Mouse (Mus musculus) left cerebral cortex, postnatal 14 days (tissue): Measurements from ENCODE around the gene Map3k13. TPM values are rescaled to one million over a fixed set of nuclear protein-coding genes. Genes with fewer than 3 reads are reported as not detected.
"Not testable (repeated sequence)": the region's sequence is repeated elsewhere in the genome, so short reads cannot be mapped to it uniquely, and the experiment has no call there.

Source experiments
- DNase-seq, 2 experiments: peaks; one replicate each; pipeline ENCODE4 v3.0.0; 2021 to 2022; ENCODE audit warnings: low spot score in 2 of 2, mixed read lengths in 1 of 2
- intact Hi-C: fragments of 180-260 bp; cut with DNase I; formaldehyde crosslinking; loops from one replicate; pipeline ENCODE4 v1.15.1; 2025
- long read RNA-seq, 2 experiments: library from polyadenylated mRNA; stranded (forward); transcript quantifications; one replicate each; pipeline ENCODE4 v2.0.0; 2021
- total RNA-seq, 2 experiments: library from RNA; stranded (reverse); gene quantifications; 2 replicates each; pipeline ENCODE4 v1.2.3; 2021

The Map3k13 gene
- total RNA-seq = 10 to 100 TPM; 13.0 to 13.5 TPM
- long read RNA-seq, experiment 1, partial matches to known transcripts = 0 of 7 reads
- long read RNA-seq, experiment 1, other reads (novel, unspliced or antisense) = 7 of 7 reads
- long read RNA-seq, experiment 2, partial matches to known transcripts = 1 of 6 reads
- long read RNA-seq, experiment 2, other reads (novel, unspliced or antisense) = 5 of 6 reads

DNA sequence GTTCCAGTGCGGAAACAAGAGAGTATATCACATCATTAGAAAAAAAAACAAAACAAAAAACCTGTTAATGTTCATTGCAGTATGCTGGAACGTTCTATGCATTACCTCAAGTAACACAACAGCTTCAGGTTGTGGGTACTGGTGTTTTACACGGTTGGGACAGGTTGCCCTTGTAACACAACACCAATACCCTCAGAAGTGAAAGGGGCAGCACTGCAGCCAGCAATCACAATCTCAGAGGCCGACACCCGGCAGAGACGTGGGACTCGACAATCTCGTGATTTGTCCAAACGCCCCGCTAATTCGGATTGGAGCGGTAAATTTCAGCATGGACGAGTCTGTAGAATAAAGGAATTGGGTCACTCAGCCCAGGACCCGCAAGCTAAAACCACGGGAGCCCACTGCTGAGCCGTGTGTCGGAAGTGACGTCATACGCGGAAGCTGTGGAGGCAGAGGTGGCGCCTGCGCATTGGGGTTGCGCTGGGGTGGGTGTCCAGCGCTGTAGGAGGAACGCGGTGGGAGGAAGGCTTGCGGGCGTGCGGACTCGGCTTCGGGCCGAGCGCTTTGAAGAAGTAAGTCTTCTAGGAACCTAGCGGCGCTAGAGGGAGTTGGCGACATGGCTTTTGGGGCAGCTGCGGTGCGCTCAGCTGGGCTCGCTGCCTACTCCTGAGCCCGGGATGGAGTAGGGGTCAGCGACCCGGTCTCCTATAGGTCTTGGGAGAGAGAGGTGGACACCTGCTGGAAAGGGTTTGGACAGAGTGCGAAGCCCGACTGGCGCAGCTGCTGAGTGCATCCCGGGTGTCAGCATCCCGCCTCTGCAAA, at the start of gene Map3k13:
Map3k13 (plus strand) TSS at position 472 of the 822 bp plus-strand sequence.
- peak; percentile 96 for DNase-seq
- intact Hi-C loops = no loop called here

DNA sequence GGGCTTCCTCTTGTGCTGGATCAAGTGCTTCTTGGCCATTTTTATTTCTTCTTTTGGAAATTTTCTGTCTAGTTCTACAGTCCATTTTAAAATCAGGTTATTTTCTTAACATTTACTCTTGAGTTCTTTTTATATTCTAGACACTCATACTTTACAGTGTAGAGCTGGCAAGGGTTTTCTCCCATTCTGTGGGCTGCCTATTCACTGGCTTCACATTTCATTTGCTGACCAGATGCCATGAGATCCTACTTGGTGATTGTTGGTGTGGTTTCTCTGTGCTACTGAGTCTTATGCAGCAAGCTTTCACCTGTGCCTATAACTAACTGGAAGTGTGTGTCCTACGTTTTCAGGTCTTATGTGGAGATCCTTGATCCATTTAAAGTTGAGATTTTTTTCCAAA, 35.7 kb upstream of the Map3k13 start:
- intact Hi-C loops = no loop called here
- DNase-seq = no peak

DNA sequence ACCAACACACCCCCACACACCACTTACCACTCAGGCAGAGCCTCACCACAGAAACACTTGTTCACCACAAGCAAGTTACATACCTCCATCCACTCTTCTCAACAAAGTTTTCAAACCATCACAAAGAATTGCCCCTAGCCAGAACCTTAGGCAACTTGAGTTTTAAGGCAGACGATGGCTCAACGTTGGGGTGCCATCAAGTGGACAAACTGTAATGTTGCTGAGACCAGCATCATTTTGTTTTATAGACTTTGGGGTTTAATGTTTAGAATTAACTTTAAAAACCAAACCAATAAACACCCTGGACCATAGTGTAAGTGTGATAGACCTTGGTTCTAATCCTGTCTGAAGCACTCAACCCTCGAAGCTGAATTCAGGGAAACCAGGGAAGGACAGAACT, 25.9 kb upstream of the Map3k13 start:
- peak in 1 of 2 experiments; percentile 30 for DNase-seq
- intact Hi-C loops = loop anchor here (5.0 kb wide), 1 partner anchor 281 kb away; no protein-coding TSS in a partner anchor

DNA sequence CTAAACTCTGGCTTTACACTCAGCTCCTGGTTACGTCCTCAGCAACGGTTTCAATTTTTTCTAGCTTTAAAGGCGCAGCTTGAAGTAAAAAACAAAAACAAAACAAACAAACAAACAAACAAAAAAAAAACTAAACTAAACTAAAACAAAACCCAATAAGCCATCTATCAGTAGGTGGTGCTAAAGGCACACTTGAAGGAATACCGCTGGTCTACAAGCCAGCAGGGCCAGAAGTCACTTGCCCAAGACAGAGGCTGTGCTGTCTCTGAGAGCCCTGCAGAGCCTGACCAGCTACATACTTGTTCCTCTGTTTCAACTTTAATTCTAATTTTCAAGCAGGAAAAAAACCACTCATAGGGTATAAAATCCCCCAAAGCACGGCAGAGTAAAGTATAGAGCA, 24.5 kb upstream of the Map3k13 start:
- intact Hi-C loops = loop anchor here (5.0 kb wide), 2 partner anchors 43 to 282 kb away; no protein-coding TSS in a partner anchor
- DNase-seq = no peak

DNA sequence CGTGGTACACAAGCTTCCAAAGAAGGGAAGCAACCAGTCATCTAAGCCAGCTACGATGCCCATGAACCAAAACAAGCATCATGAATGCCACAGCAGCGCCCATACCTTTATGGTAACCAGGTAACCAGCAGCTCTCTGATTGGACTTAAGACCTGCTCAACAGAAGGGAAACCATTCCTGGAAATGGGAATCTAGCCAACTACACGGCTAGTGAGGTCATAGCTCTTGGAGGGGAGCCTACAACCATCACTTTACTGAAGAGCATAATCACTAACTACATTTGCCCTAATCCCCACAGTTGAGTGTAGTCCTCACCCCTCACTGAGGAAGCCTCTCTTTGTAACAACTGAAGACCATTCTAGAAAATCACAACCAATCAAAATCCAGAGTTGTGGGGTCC, 19.4 kb upstream of the Map3k13 start:
- DNase-seq = no peak
- intact Hi-C loops = loop anchor here (5.0 kb wide), 1 partner anchor 38 kb away; no protein-coding TSS in a partner anchor

DNA sequence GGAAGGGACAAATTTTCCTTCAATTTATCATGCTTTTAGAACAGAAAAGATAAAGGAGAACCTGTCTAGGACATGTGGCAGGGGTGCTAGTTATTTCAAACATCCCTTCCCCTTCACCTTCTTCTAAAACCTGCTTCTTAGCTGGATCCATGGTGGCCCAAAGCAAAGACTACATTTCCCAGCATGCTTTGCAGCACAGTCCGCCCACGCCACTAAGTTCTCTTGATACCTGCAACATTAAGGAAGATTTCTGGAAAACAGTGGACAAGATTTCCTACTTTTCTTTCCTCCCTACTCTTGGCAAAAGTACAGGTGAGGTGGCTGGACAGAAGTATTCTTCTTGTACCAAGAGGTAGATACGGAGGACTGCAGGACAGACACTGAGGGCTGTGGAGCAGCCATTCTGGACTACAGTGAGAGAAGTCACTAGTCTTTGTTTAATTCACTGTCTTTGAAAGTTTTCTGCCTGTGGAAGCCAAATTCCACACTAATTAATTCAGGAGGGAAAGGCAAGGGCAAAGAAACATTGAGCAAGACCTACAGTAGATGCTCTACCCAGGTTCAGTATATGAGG, 15.8 kb upstream of the Map3k13 start:
- intact Hi-C loops = no loop called here
- no peak for DNase-seq

DNA sequence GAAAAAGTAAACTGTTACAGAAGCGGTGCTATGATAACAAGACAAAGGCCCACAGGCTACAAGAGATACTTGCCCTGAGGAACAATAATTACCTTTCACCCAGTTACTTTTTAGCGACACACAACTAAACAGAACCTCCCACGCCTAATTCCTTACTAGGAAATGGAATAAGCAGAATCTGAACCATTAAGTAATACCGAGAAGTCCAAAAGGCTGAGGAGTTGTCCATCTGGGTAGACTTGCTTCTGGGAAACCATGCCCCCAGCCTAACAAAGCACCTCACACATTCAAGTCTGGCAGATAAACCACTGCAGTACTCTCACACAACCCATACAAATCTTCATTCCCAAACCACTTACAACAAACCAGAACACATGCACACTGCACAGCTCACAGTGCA, 15.0 kb upstream of the Map3k13 start:
- no peak for DNase-seq
- intact Hi-C loops = no loop called here

DNA sequence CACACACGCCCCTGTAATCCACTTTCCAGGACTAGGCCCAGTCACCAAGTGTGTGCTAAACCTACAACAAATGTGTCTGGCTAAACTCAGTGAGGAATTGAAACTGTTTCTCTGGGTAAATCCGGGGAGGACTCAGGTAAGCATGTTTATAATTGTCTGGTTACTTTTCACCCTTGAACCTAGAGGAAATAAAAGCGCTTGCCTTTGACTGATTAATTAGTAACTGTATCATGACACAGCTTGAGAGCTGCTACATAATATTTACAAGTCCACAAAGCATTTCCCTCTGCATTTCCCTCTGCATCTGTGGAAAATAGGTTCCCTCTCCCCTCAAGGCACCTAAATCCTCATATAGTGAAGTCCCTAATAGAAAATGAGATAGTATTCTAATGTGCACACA, 12.9 kb upstream of the Map3k13 start:
- DNase-seq = no peak
- intact Hi-C loops = no loop called here

DNA sequence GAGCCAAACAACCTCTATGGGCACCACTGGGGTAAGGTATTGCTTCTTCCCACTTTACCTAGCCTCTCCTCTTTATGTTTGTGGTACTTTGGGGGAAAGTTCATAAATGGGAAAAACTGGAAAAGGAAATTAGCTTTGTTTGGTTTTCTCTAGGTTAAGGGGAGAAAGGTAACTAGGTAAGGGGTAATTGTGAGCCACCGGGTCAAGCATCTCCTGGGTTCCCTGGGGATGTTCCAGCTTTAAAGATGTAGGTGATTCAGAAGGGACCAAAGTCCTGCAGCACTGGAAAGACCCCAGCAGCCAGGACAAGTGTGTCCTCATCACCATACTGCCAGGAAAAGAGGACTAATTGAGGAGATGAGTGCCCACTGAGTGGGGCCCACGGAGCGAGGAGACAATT, 12.3 kb upstream of the Map3k13 start:
- intact Hi-C loops = no loop called here
- no peak for DNase-seq

DNA sequence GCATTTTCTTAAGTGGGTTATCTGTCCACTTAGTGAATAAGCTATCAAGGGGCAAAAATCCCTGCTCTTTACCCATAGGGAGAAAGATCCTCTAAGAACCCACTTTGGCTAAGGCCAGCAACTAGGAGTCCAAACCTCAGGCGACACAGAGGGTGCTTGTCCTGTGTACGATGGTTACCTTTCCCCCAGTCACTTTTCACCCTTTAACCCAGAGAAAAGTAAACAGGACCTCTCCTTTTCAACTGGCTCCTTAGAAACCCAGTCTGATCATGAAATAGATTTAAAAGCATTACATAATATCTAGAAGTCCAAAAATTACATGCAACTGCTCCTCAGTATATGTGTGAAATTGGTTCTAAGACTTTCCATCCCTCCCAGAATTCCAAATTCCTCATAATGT, 11.3 kb upstream of the Map3k13 start:
- no peak for DNase-seq
- intact Hi-C loops = no loop called here

DNA sequence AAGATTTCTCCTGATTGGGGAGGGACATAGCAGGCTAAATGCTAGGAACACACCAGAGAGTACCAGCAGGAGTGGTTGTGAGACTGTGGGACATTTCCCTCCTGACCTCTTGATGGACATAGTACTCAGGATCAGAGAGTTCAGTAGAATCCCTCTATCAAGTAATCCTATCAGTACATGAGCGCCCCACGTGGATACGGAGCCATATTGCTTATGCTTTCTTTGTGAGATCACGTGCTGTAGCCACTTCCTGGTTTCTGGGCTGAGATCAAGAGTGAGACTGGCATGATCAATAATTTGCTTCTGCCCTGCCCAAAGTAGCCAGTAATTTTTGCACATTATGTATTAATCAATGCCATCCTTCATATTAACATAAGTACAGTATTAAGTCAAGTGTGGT, 9.1 kb upstream of the Map3k13 start:
- intact Hi-C loops = no loop called here
- DNase-seq = no peak

DNA sequence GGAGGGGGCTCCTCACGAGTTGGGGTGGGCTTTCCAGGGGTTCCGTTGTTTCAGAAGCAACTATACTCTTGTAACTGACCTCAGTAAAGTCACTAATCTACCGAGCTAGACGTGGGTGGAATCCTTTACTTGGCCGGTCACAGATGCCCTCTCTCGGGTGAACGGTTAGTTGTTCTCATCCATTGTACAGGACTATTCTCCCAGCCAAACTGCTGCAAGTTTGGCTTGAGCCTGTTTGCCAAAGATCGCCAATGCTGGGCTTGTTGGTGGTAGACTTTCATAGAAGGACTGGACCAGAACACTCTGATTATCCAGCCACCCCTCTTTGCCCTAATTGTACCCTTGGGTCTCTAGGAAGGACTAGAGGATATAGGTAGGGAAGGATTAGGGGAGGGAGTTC, 7.8 kb upstream of the Map3k13 start:
- intact Hi-C loops = no loop called here
- no peak for DNase-seq

DNA sequence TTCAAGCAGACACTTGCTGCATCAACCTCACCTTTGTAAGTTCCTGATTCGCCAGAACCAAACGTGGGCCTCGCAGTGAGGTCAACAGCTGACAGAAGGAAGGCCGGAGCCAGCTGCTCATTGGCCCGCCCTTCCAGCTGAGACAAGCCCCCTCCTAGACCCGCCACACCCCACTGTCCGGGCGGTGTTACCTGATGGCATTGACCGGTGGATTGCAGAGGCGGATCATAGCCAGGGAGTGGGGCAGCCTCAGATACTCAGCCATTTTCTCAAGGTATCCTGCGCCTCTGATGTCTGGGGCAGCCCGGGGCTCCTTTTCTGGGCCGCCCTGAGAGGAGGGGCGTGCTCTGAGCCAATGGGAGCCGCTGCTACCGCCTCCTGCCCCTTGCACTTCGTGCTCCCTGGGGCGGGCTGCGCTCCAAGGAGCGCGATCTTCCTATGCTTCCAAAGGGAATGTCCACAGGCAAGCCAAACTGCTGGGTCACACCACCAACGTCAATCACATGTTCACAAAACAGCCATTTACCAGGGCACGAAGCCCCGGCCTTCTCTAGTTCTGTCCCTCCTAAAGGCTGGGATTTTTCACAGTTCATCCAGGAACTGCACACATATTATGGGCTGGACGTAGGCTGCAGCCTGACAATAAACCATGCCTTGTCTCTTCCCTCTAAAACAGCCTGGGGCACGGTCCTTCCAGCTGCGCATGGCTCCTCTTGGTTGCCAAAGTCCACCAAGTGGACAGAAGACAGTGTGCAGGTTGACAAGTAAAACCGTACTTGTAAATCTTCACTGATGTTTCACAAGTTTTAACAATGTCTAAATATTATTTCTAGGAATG, 6.4 kb upstream of the Map3k13 start, which contains the start of gene Ehhadh:
Ehhadh (minus strand) TSS at position 292 of the 838 bp plus-strand sequence.
- DNase-seq = peak in 1 of 2 experiments; percentile 17

DNA sequence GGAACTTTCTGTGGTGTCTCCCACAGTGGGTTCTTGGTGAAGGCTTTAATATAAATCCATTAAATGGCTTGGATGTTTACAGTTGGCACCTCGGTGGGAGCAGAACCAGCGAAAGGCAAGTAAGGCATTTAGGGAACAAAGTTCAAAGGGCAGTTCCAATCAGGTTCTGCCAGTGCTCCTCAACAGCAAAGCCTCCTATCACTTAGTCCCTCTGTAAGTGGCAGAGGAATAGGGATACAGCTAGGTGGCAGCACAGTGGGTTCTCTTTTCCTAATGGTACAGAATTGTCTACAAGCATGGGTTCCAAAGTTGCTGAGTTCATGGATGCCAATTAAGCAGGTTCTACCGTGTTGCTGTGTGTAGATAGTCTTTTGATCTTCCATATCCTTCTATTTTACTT, 5.6 kb upstream of the Map3k13 start:
- intact Hi-C loops = no loop called here
- no peak for DNase-seq

More for the DNA sequence above, 6.4 kb upstream of the Map3k13 start, which contains the start of gene Ehhadh:
- intact Hi-C loops = no loop called here

DNA sequence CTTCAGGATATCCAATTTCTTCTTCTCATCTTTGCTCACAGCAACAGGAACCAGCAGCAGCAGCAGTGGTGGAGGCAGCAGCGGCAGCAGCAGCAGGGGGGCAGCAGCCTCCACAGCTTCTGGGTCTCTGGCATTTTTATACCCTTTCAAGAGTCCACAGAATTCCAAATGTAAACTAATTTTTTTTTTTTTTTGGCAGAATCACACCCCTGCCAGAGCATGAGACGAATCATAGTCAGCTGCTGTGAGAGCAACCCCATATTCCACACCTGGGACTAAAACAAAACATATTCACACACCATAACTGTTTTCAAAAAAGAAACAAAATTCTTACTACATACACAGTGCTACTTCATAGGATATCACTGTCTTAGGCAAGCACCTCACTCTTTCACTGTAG, 5.0 kb upstream of the Map3k13 start:
- no peak for DNase-seq
- intact Hi-C loops = no loop called here

DNA sequence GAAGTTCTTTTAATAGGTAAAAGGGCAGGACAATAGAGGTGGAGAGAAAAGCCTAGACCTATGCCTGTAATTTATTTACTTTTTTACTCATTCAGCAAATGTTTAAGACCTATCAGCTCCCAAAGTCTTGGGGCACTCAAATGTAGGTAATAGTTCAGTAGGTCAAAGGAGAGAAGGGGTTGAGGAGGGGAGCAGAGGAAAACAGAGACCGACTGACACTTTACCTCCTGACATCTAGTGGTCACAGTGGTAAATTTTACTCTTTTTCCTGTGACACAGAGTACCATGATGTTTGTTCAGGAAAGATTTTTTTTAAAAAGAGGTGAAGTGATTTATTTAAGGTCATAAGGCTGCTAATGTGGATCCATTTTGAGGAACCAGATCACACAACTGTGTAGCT, 3.7 kb upstream of the Map3k13 start:
- no peak for DNase-seq
- intact Hi-C loops = no loop called here

DNA sequence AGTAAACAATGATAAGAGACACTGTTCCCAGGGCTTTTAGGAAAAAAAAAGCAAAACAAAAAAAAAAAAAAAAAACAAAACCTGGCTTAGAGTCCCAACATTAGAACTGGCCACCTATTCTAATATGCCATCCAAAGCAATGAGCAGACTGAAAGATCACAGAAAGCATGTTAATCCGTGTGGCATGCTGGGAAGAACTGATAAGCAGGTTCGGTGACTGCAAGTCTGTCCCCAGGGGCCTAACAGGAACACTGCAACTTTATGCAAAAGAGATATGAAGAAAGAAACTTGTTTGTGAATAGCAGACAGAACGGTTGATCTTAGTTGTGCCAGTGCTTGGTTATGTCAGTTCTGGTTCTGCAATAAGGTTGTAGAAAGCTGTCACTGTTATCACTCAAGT, 2.4 kb upstream of the Map3k13 start:
- intact Hi-C loops = no loop called here
- DNase-seq = no peak

DNA sequence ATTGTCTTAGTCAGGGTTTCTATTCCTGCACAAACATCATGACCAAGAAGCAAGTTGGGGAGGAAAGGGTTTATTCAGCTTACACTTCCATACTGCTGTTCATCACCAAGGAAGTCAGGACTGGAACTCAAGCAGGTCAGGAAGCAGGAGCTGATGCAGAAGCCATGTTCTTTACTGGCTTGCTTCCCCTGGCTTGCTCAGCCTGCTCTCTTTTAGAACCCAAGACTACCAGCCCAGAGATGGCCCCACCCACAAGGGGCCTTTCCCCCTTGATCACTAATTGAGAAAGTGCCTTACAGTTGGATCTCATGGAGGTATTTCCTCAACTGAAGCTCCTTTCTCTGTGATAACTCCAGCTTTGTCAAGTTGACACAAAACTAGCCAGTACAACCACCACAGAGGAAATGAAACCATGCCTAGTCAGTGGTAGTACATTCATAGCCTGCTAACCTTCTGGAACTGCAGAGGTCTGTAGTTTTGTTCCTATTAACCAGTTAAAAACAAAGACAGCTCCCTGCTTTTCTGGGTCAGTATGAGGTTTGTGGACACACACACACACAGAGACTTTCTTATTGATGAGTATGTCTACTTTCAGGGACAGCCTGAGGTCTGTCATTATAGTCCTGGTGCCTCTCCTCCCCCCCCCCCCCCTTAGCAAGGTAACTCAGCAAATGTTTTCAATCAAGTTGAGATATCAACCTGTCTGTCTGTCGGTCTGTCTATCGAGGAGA, 901 bp upstream of the Map3k13 start:
- DNase-seq, intact Hi-C loops: not testable (repeated sequence)

DNA sequence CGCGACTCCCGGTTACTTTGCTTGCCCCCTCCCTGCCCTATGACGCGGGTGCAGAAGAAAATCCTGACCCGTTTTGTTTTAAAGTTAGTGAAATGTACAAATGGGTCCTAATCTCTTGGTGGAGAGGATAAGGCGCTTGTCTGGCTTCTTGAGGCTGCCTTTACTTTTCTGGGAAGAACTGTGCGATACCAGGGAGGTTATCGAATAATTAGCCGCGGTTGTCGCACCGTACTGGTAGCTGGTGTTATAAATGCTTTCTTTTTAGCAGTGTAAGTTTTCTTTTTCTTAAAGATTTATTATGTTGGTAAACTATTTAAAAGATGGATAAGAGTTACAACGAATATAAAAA, 525 bp downstream of the Map3k13 start:
- intact Hi-C loops = no loop called here

More for the DNA sequence above, 525 bp downstream of the Map3k13 start:
- no peak for DNase-seq
